Mouse (Mus musculus) left cerebral cortex, postnatal 4 days (tissue): ENCODE data around the gene Susd2. TPM values are rescaled to one million over a fixed set of nuclear protein-coding genes. Genes with fewer than 3 reads are reported as not detected.
A peak's percentile ranks its signal among the peaks of the same experiment; 100 is the strongest.

Experiments used
- DNase-seq: peaks from one replicate; pipeline ENCODE4 v3.0.0-alpha.2; 2022
- intact Hi-C: fragments of 180-260 bp; cut with DNase I; formaldehyde crosslinking; loops from one replicate; pipeline ENCODE4 v1.15.1; 2025
- total RNA-seq, 2 experiments: library from RNA; stranded (reverse); gene quantifications; 2 replicates each; pipeline ENCODE4 v1.2.3; 2021

The Susd2 gene
- 1 to 10 TPM; 1.6 to 2.5 TPM for total RNA-seq

GRCm38 (mm10) chr10:75643741-75644343, at the start of gene Susd2:
Susd2 (minus strand) TSS chr10:75644008.
- intact Hi-C loops: no loop called here
- peak; percentile 66 for DNase-seq

- DNase-seq: no peak
- intact Hi-C loops: no loop called here
These were observed 44.8 kb upstream of the Susd2 start for GRCm38 (mm10) chr10:75688598-75688997.

GRCm38 (mm10) chr10:75686724-75687123, 42.9 kb upstream of the Susd2 start:
- DNase-seq: no peak

GRCm38 (mm10) chr10:75684035-75685004, 40.5 kb upstream of the Susd2 start:
- intact Hi-C loops: no loop called here
- peak; percentile 78 for DNase-seq

More at GRCm38 (mm10) chr10:75686724-75687123, 42.9 kb upstream of the Susd2 start:
- intact Hi-C loops: no loop called here

GRCm38 (mm10) chr10:75680574-75681001, 36.8 kb upstream of the Susd2 start:
- intact Hi-C loops: no loop called here
- DNase-seq: peak; percentile 74

- intact Hi-C loops: no loop called here
- no peak for DNase-seq
These were observed 35.4 kb upstream of the Susd2 start for GRCm38 (mm10) chr10:75679204-75679603.

DNA sequence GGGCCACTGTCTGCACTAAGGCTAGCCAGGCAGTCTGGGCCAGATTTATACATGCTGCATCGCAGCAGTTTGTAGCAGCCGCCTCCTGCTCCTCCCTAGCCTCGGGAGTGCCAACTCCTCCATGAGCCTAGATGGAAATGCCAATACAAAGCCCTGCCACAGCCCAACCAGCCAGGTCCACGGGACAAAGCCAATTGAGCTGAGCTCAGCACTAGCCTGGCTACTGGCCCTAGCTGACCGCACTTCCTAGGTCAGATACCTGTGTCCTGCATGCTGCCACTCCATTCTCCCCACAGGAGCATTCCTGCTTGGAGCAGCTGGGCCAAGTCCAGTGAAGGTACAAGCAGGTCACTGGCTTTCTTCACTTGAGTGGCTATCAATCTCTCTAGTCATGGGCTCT, 34.2 kb upstream of the Susd2 start:
- peak; percentile 24 for DNase-seq
- intact Hi-C loops: no loop called here

GRCm38 (mm10) chr10:75677571-75677970, 33.8 kb upstream of the Susd2 start:
- intact Hi-C loops: no loop called here
- no peak for DNase-seq

DNA sequence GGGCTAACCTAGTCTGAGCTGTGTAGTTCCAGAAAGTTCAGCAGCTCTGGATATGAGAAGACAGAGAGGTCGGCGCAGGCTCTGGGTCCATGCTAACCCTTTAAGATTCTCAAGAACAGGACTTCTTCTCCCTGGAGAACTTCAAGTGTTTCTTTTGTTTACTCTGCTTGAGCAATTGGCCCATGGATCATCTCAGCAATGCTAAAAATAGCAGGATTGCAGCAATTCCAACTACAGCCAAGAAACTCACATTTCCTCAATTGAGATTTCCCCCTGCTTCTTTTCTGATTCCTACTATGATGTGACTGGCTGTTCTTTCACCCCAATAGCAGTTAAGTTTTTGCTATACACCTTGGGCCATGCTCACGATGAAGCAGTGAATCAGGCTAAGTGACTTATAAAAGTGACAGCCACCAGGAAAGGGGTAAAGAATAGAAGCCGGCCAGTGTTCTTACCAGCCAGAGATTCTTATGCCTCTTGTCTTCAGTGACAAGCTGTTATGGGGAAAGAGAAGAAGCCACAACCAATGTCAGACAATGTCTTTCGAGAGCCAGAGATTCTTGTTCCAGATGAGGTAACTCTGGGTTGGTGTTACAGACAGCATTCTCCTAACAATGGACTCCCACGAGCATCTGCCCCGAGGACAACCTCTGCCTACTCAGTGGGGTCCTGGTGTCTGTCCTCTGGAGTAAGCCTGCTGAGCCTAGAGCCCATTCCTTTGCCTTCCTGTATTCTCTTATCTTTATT, 33.2 kb upstream of the Susd2 start:
- DNase-seq: no peak
- intact Hi-C loops: no loop called here

GRCm38 (mm10) chr10:75676286-75676685, 32.5 kb upstream of the Susd2 start:
- DNase-seq: no peak
- intact Hi-C loops: no loop called here

GRCm38 (mm10) chr10:75675594-75675993, 31.8 kb upstream of the Susd2 start:
- DNase-seq: no peak
- intact Hi-C loops: no loop called here

DNA sequence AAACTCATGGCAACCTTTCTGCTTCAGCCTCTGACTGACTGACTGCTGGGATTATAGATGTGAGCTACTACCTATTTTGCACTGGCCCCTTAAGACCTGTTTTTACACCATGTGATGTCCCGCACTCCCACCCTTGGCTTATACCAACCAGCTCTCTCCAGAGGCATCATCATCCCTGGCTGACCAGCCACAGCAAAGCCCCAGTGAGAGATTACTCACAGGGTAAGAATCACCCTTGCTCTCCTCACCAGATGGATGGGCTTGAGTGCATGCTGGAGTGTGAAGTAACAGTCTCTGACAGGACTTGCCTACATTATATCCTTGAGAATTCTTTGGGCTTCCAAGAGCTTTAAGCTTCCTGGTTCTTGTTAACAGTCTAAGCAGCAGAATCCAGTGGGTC, 26.1 kb upstream of the Susd2 start:
- intact Hi-C loops: no loop called here
- no peak for DNase-seq

DNA sequence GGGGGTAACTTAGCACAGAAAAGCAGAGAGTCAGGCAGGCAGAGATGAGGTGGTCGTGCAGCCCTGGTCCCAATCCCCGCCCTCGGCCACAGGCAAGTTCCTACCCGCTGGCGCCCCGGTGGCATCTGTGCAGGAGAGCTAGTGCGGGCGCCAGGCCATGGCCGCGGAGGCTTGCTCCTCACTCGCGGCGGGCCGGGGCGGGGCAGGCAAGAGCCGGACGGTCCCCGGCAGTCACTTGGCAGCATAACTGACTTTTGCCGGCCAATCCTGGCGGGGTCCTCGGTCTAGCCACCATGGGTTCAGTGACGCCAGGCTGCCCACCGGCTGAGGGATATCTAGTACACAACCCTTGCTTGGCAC, 24.1 kb upstream of the Susd2 start:
- intact Hi-C loops: no loop called here
- DNase-seq: peak; percentile 80

GRCm38 (mm10) chr10:75667115-75667910, 23.5 kb upstream of the Susd2 start:
- intact Hi-C loops: no loop called here

GRCm38 (mm10) chr10:75666451-75667030, 22.7 kb upstream of the Susd2 start:
- DNase-seq: no peak

More at GRCm38 (mm10) chr10:75667115-75667910, 23.5 kb upstream of the Susd2 start:
- peak; percentile 75 for DNase-seq

GRCm38 (mm10) chr10:75664673-75665270, 21.0 kb upstream of the Susd2 start:
- intact Hi-C loops: no loop called here
- no peak for DNase-seq

More at GRCm38 (mm10) chr10:75666451-75667030, 22.7 kb upstream of the Susd2 start:
- intact Hi-C loops: no loop called here

GRCm38 (mm10) chr10:75662575-75662974, 18.8 kb upstream of the Susd2 start:
- intact Hi-C loops: no loop called here
- DNase-seq: peak; percentile 54

GRCm38 (mm10) chr10:75661876-75662275, 18.1 kb upstream of the Susd2 start:
- DNase-seq: no peak
- intact Hi-C loops: no loop called here

DNA sequence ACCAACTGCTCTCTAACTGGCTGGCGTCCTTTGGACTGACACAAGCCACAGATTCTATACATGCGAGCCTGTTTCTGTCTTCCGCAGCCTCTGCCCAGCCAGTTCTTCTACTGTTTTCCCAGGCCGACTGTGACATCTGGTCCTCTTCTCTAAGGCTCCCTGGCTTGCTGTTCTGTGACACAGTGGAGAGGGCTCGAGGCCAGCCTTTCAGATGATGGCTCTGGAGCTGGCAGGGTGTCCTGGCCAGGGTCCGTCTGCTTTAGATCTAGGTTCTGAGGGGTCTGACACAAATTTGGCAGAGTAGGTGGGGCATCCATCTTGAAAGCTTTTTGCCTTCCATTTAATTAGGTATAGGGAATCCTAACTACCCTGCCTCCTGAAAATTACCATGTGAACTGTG, 17.6 kb upstream of the Susd2 start:
- intact Hi-C loops: no loop called here
- DNase-seq: peak; percentile 89

DNA sequence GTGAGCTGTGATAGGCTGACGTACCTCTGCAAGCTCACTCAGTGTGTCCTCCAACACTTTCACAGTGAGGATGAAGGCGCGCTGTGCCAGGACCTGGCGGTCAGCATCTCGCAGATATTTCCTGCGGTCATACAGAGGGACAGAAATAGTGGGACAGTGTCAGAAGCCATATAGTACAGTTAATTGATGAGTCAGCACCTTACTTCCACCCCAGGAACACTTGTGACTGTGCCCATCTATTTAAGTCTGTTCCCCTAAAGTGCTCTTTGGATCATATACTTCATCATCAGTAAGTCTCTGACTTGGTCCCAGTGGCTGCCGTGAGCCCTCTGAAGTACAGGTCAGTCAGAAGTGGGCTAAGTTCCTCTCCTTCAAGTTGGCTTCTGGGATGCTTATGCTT, 14.0 kb upstream of the Susd2 start:
- intact Hi-C loops: no loop called here
- no peak for DNase-seq
